Mouse (Mus musculus) inflammation-experienced regulatory T-cells, adult 6 months (primary cell): ENCODE results near the gene Usp24. TPM values are rescaled to one million over a fixed set of nuclear protein-coding genes. Genes with fewer than 3 reads are reported as not detected.
"Not testable (repeated sequence)": the region's sequence is repeated elsewhere in the genome, so short reads cannot be mapped to it uniquely, and the experiment has no call there.

Experiments used
- ATAC-seq: one replicate; pipeline ENCODE4 v1.8.0; 2017
- polyA plus RNA-seq, 3 experiments: library from polyadenylated mRNA; unstranded; fragments of 100-300 nt; shearing (Covaris generic); gene quantifications; one replicate each; pipeline ENCODE4 v1.2.1; 2017

Gene Usp24
- polyA plus RNA-seq, 3 experiments from 2014 or later = 5.2 to 11.9 (median 10.6) TPM

DNA sequence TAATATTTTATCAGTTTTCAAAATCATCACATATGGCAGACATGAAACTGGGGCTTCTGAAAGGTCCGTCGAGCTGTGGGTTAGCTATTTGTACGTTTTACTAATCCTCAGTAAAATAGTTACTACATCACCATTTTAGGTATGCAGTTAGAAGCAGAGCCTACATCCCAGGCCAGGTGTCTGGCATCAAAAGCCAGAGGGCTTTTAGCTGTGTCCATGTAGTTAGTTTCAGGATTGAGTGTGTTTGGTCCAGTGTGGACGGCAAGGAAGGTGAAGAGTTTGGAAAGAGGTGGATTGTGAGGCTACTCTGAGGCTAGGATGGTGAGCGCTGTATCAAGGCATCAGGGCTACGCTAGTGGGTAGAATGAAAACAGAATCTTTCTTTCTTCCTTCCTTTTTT lies 3.0 kb downstream of the Usp24 start:
- ATAC-seq = no peak

DNA sequence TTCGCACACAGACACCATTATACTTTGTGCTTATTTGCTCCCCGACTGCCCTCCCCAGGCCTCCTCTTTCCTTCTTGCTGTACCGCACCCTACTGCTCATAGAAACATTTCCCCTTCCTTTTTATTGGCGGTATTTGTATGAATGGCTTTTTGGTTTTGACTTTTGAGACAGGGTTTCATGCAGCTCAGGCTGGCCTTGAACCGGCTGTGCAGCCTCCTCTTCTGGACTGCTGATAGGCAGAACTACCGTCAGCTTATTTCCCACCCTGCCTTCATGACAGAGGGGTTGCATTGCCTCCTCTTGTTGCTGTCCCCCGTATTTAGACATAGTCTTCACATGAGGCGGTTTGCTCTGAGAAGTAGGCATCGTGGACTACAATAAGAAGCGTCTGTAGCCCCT lies 6.8 kb downstream of the Usp24 start:
- no peak for ATAC-seq

DNA sequence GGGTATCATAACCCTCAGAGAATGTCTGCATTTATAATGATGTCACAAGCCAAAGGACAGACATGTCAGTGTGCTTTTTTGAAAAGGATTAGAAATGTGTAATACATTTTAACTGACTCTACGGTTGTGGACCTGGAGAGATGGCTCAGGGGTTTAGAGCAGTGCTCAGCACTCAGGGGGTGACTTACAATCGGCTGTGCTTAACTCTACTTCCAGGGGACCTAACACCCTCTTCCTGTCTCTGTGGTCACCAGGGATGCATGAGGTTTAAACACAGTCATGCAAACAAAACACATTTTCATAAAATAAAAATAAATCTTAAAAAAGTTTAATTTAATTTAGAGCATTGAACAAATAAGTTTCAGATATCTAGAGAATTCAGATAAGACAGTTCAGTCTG lies 7.3 kb downstream of the Usp24 start:
- ATAC-seq = peak; percentile 52

DNA sequence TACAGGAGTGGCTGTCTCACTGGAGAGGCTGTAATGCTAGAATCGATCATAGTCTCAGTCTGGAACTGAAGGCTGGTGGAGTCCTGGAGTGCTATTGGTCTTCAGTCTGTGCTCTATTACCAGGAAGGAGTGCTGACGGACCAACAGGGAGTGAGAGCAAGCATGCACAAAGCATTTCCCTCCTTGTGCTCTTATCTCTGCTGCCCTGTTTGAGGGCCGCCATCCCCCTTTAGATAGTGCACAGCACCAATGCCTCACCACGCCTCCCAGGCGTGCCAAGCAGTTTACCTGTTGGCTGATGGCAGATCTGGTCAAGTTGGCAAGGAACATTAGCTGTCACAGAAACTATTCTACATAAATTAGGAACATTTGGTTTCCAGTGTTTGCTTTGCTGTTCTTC lies 11.4 kb downstream of the Usp24 start:
- no peak for ATAC-seq

DNA sequence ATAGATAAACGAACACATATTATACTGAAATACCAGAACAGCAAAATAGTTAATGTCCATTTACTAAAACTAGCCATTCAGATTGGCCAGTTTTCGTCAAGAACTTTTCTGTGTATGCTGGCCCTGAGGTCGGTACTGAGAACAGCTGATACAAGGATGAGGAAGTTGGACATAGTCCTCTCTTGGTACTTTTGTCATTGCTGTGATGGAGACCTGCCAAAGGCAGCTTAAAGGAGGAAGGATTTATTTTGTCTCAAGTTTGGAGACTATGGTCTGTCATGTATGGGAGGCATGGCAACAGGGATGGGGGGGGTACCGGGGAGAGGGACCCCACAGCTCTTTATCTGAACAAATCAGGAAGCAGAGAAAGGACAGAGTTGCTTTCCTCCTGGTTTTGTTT lies 12.7 kb downstream of the Usp24 start:
- no peak for ATAC-seq

DNA sequence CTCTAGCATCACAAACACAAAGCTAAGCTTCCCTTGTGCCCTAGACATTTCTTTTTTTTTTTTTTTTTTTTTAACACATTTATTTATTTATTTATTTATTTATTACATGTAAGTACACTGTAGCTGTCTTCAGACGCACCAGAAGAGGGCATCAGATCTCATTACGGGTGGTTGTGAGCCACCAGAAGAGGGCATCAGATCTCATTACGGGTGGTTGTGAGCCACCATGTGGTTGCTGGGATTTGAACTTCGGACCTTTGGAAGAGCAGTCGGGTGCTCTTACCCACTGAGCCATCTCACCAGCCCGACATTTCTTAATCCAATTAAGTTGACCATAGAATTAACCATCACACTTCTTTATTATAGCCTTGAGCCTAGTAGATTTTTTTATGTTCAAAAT lies 13.2 kb downstream of the Usp24 start:
- ATAC-seq = peak; percentile 41

DNA sequence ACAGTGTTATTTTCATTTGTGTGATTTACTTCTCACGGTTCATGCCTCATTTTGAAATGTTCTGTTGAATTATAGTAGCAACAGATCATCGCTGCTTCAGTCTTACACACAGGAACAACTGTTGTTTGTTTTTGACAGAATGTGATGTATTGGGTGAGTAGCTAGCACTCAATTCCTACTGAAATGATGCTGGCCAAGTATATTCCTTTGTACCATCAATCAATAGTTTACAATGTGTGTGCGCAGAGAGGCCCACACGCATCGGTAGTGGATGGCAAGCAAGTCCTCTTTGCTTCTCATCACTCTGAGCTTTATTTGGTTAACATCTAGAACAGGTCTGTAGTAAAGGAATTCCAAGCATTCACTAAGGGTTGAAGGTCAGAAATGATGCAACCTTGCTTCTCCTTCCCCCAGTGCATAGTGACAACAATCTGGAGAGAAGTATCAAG lies 14.4 kb downstream of the Usp24 start:
- ATAC-seq = no peak

DNA sequence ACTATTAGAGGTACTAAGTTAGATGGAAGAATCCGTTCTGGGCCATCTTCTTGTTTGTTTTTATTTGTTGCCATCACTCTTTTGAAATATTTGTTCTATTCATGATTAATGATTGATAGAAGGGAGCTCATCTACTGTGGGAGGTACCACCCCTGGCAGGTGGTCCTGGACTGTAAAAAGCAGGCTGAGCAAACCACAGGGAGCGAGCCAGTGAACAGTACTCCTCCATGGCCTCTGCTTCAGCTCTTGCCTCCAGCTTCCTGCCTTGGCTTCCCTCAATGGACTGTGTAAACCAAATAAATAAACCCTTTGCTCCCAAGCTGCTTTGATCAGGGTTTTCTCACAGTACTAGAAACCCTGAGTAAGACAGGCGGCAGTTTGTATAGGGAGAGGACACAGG lies 17.1 kb downstream of the Usp24 start:
- ATAC-seq = no peak

DNA sequence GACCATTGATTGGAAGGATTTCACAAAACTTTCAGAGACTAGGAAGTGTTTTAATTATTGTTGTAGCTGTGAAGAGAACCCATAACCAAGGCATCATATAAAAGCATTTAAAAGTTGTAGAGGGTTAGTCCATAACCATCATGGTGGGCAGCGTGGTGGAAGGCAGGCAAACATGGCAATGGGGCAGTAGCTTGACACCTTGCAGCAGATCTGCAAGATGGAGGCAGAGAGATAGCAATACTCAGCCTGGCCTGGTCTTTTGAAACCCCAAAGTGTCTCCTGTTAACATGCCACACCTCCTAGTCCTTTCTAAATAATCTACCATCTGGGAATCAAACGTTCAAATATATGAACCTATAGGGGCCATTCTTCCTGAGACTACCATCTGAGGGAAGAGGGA lies 17.6 kb downstream of the Usp24 start:
- ATAC-seq = no peak

DNA sequence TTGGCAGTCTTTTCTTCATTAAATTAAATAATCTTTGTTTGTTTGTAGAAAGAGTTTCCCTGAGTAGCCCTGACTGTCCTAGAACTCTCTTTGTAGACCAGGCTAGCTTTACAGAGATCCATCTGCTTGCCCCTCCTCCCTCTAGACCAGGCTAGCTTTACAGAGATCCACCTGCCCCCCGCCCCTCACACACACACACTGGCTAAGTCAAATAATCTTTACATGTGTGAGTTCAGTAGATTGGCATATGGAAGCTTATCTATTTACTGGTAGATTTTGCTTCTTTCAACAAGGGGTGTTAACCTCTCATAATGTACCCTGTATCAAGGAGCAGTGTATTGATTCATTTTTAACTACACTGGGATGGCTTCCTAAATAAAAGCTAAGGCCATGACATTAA lies 19.8 kb downstream of the Usp24 start:
- no peak for ATAC-seq

DNA sequence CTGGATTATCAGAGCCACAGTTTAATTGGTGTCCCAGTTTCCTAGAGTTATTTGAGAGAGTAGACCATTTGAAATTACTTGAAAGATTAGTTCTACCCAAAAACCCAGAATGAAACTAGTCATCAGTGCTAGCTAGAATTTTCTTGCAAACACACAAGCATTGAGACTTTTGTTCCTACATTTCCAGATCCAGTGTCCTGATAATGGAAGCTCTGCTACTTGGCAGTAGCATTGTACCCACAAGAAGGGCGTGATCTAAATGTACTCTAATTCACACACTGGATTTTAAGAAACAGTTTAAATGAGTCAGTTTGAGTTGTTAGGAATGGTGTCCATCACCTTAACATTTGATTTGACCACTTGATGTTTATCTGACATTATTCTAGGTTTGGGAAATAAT lies 31.7 kb downstream of the Usp24 start:
- ATAC-seq = no peak

DNA sequence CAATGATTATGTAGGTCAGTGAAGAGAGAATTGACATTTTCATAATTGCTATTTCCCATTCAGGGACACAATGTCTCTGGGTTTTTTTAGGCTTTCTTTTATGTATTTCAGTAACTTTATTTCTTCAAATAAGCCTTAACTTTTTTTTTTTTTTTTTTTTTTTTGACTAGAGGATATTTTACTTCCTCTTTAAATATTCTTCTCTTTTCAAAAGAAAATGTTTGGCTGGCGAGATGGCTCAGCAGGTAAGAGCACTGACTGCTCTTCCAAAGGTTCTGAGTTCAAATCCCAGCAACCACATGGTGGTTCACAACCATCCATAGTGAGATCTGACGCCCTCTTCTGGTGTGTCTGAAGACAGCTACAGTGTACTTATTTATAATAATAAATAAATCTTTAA lies 39.0 kb downstream of the Usp24 start:
- not testable (repeated sequence) for ATAC-seq

DNA sequence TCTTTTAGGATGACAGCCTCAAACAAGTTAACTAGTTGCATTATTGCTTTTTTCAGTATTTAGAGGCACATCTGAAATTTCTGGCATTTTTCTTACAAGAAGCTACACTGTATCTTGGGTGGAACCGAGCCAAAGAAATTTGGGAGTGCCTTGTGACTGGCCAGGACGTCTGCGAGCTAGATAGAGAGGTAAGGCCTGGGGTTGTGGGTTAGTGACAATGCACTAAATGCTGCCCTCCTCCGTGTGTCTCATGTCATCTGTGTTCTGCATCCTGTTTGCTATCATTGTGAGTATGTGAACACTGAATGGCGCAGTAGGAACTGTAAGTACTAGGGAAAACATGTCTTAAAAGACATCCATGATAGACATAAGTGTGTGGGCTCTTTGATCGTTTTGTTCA lies 54.0 kb downstream of the Usp24 start:
- ATAC-seq = no peak

DNA sequence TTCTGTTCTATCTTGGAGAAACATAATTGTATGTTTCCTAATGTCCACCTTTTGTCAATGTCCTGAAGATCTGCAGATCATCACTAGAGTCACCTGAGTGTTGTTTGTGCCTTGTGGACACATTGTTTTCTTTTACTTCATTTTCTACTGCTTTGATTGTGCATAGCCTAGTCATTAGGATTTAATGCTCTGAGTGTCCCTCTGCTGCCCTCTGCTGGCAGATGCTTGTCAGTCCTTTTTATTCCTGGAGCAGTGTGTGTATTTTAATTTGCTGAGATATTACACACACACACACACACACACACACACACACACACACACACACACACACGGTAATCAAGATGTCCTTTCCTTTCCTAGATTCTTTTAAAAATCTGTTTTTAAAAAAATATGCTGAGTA lies 59.8 kb downstream of the Usp24 start:
- ATAC-seq = peak; percentile 73

DNA sequence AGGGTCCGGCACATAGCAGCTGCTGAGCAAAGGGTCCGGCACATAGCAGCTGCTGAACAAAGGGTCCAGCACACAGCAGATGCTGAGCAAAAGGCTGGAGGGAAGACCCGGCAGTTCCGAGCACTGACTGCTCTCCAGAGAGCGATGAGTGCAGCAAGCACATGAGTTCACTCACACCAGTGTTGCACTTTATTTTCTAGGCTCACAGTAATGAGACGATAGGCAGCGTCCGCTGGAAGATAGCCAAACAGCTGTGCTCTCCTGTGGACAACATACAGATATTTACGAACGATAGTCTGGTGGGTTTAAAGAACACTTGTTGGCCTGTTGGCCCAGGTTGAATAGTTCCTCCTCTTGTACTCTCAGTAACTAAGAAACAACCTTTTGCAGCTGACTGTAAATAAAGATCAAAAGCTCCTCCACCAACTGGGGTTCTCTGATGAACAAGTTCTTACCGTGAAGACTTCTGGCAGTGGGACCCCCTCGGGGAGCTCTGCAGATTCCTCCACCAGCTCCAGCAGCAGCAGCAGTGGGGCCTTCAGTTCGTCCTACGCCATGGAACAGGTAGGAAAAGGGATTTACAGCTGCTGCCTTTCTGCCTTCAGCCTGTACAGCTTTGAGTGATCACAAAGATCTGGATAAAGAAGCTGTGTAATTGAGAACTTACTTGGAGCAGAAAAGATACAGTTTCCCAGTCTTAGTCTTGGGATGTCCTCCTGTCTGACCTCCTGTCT lies 63.0 kb downstream of the Usp24 start:
- no peak for ATAC-seq

DNA sequence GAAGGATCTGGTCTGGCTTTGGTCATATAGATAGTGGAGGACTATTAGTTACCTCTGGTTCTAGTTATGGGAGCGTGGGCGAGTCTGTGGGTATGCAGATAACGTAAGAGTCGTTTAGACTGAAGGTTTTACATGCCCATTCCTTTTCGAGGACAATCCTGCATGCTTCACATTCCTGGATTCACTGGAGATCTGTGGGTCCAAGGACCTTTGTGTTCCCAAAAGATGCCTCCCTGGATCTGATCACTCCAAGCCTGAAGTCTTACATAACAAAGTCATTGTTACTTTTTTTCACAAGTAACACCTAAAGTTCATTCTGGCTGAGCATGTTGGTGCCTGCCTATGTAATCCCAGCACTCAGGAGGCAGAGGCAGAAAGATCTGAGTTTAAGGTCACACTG lies 65.1 kb downstream of the Usp24 start:
- ATAC-seq = no peak

DNA sequence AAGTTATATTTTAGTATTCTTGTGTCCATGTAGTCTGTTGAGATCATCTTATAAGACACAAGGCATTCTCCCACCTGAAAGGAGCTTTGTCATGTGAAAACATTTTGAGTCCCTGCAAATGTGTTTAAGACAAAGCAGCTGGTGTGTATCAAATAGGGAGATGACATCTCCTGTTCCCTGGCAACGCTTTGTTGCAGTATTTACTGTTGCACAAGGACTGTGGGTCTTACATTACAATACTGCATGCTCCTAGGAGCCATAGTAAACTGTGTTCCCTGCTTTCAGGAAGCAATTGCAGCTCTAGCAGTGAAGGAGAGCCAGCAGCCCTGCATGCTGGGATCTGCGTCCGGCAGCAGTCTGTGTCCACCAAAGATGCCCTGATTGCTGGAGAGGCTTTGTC lies 73.9 kb downstream of the Usp24 start:
- ATAC-seq = no peak

DNA sequence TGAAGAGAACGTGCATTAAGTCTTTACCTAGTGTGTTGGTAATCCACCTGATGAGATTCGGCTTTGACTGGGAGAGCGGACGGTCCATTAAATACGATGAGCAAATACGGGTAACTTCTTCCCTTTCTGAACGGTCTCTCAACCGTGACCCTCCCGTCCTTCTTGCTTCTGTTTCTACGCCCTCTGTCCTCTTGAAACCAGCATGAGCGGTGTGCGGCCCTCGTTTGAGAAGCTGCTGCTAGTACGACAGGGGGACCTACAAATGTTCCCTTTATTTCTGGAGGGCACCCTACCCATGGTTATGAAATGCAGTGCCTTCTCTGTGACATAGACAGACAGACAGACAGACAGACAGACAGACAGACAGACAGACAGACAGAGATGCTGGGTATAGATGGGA lies 93.6 kb downstream of the Usp24 start:
- ATAC-seq = no peak

DNA sequence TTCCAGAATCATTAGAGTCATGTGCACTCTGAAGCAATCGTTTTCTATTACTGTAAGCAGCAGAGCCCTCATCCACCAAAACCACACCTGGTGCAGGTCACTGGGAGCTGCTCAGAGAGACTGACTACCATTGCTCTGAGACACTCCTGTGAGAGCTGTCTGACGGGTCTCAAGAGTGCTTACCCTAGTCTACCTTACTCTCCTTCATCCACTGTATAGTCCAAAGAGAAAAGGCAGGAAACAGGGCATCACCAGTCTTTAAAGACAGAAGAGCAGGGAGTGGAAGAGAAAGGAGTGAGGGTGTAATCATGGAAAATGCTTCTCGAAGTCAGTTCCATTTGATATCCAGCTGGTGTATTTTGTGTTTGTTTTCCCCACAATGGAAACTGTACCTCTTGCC lies 103.2 kb downstream of the Usp24 start:
- no peak for ATAC-seq

DNA sequence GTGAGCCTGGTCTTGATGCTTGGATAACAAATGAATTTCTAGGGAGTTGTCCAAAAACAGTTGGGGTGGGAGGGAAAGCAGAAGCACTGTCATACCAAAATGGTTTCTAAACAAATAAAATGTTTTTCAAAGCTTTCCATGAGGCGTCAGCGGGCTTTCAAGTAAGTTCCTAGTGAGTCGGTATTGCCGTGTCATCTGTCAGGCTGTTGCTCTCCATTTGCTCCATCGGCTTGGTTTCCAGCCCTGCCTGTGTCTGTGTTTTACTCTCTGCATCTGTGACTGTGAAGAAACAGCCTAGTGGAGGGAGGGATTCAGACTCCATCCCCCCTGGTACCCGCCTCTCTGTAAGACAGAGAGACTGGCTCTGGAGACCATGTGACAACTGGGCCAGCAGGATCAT lies 103.8 kb downstream of the Usp24 start:
- ATAC-seq = no peak

DNA sequence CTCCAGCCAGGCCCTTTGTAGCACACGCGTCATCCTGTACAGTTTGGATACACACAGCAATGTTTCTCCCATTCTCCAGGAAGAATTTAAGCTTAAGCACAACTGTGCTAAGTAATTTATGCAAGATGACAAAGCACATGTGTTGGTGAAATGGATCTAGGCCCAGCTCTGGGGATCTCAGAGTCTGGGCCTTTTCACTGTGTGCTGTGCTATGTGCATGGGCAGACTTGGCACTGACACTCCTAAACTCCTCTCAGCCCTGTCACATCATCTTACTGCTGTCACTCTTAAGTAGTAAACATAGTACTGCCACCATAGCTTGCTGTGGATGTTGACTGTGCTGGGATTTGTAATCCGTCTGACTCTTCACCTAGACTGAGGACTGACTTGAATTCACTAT lies 106.6 kb downstream of the Usp24 start:
- ATAC-seq = no peak

DNA sequence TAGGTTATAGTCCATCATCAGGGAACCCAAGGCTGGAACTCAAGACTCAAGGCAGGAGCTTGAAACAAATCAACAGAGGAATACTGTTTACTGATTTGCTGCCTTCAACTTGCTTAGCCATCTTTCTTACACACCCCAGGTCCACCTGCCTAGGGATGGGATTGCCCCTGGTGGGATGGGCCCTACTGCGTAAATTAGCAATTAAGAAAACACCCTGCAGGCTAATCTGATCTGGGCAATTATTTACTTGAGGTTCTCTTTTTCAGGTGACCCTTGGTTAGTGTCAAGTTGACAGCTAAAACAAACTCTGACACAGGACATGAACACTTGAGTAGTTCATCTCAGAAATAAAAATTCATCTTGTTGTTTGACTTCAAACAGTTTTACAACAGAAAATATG lies 108.5 kb downstream of the Usp24 start:
- no peak for ATAC-seq

DNA sequence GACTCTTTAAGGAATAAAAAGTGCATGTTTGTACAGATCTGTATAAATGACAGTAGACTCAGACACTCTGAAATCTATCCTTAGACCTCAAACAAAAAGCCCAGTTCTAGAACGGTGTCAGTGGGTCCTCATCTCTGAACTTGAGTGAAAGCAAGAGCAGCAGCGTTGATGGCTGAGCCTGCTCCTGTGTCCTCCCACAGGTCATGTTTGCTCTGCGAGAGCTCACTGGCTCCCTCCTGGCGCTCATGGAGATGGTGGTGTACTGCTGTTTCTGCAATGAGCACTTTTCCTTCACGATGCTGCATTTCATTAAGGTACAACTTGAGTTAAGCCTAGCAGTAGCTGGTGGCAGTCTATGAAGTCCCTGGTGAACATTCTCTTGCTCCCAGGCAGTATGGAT lies 110.3 kb downstream of the Usp24 start:
- no peak for ATAC-seq

DNA sequence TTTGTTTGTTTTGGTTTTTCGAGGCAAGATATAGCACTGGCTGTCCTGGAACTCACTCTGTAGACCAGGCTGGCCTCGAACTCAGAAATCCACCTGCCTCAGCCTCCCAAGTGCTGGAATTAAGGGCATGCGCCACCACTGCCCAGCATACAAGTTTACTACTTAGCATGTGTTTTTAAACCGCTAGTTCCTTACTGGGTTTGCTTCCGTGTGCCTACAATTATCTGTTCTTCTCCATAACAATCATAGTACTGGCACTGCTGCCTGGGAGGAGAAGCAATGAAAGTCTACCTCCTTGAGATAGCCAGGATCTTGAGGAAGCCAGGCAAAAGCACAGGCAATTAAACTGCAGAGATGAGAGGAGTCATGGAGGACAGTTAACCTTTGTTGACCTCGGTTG lies 112.6 kb downstream of the Usp24 start:
- no peak for ATAC-seq

DNA sequence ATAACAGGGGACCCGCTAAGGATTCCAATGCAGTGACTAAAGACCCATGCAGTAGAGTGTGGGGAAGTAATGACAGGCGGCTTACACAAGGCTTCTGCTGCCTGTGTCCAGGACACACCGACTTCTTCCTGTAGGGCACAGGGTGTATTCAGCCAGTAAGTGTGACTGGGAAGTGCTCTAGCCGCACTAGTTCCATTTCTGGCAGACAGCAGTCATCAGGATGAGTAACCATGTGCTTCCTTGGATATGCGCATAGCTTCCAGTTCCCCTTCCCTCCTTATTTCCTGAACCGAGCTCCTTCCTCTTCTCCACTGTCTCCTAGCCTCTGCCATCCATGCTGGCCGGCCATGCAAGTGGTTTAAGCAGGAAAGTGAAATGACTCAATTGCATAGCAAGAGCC lies 113.1 kb downstream of the Usp24 start:
- ATAC-seq = no peak
